Mouse (Mus musculus): ENCODE data around the gene Olfr12.

Olfr12 gene

DNA sequence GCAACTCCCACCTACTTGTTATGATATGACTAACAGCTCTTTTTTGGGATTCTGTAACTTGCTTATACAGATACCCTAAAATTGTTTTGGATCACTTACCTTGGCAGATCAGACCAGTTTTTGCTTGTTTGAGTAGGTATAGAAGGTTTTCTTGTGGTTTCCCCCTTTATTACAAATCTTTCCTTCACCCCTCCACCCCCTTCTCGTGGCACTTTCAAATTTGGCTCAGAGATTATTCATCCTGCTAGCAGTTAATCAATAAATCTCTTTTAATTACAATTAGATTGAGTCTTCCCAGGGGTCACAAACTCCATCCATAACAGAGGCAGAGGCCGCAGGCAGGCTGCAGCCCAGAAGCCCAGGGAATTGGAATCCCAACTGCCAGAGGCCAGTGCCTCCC is at the start of gene Olfr12:
TSS of gene Olfr12 (plus strand) at position 301 of the 400 bp plus-strand sequence.
- no peak for DNase-seq

DNA sequence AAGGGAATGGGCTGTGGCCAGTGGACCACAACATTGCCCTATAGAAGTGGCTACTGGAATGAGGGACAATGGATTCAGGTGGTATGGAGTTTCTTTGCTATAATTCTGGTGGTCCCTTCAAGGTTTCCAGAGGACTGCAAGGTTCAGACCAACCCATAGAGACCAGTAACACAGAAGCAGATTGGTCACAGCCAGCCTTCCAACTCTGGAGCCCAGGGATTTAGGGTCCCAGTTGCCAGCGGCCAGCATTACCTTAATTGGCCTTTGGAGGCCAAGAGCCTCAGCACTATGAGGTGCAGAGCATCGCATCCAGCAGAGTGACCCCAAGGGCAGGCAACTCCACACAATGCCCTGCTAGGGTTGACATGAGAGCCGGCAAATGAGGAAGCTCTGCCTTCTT is 46.6 kb upstream of the Olfr12 start, which contains the start of gene Olfr1413:
TSS of gene Olfr1413 (plus strand) at position 301 of the 400 bp plus-strand sequence.
- DNase-seq, result no peak

DNA sequence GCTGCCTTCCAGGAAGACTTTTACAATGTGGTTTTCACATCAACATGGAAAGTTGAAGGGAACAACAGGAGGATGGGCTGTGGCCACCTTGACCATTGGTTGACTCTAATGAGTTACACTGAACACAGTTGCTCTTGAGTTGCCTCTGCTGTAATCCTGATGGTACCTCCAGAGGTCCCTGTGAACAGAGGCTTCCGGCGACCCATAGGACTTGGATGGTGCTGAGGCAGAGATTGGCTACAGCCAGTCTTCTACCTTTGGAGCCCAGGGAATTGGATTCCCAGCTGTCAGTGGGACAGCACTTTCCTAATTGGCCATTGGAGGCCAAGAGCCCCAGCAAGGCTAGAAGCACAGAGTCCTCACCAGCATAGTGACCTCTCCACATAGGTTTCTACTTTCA is 32.1 kb upstream of the Olfr12 start, which contains the start of gene Olfr1412:
TSS of gene Olfr1412 (plus strand) at position 301 of the 400 bp plus-strand sequence.
- no peak for DNase-seq

DNA sequence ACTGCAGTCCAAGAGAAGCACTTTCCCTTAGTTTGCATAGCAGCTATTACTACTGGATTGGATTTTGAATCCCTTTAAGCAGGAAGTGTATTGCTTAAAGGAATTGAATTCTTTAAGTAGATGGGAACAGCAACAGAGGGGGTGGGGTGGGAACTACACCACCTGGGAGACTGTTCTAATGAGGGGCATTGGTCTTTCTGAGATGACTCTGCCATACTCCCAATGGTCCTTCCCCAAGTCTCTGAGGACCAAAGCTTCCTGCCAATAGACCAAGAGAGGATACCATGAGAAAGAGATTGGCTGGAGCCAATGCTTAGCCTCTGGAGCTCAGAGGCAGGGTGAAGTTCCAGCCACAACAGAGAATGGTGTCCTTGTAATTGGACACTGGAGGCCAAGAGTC is 23.5 kb upstream of the Olfr12 start, which contains the start of gene Olfr1411:
TSS of gene Olfr1411 (plus strand) at position 301 of the 400 bp plus-strand sequence.
- DNase-seq, result no peak

DNA sequence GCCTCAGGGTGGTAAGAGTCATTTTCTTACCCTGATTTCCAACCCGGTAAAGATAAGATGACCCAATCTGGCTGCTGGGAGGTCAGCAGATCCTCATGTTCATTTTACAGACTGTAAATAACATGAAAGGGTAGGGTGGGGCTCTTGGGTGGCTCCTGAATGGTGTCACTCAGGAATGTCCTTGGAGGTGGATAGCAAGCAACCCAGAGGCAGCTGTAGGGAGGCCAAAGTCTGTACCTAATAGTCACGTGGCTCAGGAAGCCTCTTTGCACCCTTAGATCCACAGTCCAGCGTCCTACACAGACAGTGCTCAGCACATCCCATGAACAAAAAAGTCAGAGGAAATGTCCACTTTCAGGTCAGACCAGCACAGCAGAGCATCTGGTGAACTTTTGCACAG is 21.6 kb upstream of the Olfr12 start:
- DNase-seq, result no peak

DNA sequence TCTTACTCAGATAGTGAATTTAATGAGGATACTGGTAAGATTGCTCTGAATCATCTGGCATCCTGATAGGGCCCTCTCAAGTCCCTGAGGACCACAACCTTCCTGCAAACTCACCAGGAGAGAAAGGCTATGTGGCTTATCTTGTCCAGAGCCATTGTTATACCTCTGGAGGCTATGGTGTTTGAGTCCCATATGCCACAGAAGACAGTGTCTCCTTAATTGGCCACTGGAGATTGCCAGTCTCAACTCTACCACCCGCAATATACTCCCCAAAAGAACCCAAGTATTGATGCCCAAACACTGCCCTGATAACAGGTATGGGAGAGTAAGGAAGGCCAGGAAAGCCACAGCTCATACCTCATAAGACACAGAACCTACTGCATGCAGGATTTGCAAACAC is 12.1 kb upstream of the Olfr12 start, which contains the start of gene Olfr1410:
TSS of gene Olfr1410 (plus strand) at position 301 of the 400 bp plus-strand sequence.
- no peak for DNase-seq

DNA sequence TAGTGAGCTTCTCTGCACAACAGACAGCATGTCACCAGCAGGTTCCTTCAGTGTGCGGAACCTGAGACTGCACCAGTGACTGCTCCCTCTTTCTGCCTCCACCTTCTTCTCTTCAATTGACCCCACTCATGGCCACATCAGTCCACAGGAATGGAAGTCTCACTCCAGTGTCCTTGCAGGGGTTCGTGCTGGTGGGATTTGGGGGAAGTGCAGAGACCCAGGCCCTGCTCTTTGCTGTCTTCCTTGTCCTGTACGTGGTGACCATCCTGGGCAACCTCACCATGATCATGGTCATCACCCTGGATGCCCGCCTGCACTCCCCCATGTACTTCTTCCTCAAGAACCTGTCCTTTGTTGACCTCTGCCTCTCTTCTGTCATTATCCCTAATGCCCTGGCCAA is 9.9 kb upstream of the Olfr12 start:
- DNase-seq, result no peak

DNA sequence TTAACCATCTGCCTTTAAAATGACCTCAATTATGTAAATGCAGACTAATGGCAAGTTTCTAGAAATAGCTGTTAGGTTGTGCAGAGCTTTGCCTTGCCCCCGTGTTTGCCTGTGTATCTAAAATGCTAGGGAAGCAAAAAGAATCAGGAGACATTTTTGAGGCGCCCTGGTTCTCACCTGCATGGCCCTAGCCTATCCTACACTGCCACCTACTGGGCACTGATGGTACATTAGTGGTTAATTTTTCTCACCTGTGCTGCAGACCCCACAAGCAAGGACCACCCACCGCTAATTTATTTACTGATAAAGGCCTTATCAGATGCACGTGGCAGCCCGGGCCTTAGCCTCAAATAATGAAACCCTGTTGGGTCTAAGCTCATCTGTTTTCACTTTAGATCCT is 6.6 kb upstream of the Olfr12 start:
- peak; percentile 62 for DNase-seq

DNA sequence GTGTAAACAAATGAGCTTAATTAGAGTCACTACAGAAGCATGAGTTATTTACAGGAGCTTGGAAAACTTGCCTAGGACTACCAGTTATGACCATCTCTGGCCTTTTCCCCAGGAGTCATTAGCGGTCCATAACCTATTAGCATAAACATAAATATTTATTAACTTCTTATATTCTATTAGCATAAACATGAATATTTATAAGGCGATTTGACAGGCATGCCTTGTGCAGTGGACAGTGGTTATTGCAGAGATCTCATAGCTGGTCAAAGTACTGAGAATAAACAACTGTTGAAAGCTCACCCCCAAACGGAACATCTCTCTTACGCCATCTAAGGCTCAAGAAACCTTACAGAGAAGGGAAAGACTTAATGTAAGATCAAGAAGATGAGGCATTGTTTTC is 4.4 kb upstream of the Olfr12 start:
- DNase-seq, result no peak

DNA sequence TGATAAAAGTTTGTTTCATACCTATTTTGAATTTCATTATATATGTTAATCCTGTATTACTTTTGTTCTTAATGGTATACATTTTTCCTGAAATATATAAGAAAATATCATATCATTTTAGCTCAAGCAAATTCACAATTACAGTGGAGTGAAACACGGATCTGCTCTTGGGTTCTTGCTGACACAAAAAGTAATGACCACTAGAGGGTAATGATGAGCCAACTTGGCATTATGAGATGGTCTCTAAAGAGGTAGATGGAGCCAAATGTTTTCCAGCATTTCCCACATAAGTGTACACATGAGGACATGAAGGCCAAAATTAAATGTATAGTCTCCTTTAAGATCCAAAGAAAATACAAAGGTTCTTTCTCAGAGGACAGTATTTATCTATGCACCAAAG is 3.1 kb upstream of the Olfr12 start:
- no peak for DNase-seq

DNA sequence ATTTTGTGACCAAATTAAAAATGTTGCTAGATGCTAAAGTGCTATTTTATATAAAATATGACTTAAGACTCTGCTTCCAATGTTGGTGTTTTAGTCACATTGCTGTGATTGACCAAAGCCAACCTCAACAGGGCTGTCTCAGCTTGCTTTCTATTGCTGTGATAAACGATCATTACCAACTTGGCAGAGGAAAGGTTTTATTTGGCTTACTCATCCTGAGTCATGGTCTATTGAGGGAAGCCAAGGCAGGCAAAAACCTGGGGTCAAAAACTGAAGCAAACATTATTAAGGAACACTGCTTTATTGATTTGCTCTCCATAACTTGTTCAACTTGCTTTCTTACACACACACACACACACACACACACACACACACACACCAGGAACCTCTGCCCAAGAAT is 1.5 kb upstream of the Olfr12 start:
- DNase-seq, result no peak

DNA sequence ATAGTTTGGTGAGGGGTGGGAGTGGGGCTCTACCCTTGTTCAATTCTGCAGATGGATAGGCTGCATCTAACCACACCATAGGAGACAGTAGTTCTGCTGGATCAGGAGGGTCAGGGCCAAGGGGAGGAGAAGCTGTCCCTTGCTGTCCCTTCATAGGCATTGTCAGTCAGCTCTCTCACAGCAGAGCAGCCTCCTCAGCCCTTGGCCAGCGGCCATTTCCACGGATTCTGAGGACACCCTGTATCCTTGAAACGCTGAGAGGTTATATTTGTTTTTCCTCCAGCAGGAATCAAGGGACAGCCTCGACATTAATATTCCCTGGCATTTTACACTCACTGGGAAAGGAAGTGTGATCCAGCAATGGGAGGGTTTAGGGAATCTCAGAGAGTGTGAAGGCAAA is 772 bp downstream of the Olfr12 start:
- DNase-seq, result no peak

DNA sequence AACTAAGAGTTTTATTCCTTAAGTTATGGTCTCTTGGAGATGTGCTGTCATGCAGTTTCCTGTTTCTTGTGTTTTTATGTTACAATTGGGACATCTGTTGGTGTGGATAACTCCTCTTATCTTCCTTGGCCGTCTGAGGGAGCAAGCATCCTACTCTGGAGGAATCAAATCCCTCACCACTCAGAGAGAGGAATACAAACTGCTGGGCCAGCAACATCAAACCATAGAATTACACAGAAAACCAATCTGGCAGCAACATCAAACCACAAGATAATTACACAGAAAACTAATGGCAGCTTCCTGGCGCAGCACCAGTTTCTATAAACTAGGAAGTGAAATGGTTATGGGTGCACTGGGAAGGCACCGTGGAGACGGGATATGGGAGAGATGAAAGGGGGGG is 10.6 kb downstream of the Olfr12 start:
- no peak for DNase-seq

DNA sequence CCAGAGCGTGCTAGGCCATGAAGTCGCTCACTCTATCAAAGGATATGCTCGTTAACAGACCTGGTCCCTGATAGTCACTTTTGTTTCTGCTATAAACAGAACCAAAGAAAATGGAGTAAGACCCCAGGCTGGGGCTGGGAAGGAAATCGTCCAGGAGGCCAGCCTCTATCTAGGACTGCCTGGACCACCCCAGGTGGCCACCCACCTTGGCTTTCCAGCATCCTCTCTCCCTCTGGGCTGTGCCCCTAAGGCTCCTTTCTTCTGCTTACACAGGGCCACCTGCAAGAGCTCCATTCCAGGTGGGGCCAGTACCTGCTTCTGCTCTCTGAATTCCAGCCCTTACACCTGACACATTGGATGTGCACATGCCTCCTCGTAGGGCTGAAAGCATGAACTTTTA is 14.6 kb downstream of the Olfr12 start:
- no peak for DNase-seq

DNA sequence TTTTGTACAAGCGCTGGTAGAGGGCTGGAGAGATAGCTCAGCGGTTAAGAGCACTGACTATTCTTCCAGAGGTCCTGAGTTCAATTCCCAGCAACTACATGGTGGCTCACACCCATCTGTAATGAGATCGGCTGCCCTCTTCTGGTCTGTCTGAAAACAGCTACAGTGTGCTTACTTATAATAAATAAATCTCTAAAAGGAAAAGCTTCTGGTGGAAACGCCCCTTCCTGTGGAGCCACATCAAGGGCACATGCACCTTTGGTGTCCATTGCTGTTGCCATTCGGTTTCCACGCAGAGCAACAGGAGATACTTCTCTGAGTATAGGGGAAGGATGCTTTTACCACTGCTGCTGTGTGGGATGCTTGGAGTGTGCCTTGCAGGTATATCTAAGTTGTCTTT is 15.4 kb downstream of the Olfr12 start:
- DNase-seq, result no peak

DNA sequence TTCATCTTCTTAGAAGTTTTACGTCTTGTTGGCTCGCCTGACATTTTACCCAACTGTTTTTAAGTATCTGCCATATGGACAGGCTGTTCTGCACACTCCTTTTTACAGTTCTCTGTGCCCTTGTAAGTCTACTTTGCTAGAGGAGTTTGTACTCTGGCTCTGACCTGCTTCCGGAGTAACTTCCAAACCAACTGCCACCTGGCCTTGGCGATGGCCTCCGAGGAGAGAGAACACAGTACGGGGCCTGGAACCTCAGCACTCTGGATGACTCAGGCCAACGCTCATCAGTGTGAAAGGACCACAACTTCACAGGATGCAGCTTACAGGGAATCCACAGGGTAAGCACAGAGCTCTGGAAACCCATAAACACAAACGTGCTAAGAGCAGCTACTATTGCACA is 16.1 kb downstream of the Olfr12 start:
- no peak for DNase-seq

DNA sequence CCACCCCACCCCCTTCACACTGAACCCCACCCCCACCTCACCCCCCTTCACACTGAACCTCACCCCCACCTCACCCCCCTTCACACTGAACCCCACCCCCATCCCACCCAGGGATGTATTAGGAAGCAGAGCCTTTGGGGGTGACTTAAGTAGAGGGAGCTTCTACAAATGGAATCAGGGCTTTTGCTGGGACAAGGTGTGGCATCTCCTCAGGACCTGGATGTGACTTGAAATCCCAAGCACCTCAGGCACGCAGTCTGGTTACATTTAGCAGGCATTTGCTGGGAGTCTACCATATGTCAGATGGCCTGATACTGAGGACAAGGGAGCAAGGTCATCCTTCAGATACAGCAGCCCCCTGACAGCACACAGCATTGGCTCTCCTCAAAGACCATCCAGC is 17.0 kb downstream of the Olfr12 start:
- no peak for DNase-seq

DNA sequence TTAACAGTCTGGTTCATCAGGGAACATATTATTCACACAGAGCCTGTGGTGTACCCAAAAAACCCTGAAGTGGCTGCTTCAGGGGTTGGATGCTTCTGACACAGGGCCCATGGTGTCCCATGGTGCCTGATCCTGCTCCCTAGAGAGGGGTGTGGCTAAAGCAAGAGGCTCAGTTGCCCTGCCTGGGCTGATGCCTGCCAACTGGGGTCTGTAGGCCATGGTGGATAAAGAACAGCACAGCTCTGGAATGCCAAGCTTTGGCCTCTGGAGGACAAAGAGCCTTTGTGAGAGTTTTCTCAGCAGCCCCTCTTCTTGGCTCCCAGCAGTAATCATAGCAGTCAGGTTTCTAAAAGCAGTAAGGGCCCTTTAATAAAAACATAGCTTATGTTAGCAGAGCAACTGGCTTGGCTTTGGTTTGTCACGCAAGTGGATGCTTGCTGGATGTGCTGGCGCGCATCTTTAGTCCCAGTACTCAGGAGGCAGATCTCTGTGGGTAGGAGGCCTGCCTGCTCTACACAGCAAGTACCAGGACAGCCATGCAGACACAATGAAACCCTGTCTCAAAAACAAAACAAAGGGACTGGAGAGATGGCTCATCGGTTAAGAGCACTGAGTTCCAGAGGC is 17.5 kb downstream of the Olfr12 start:
- DNase-seq, result no peak

DNA sequence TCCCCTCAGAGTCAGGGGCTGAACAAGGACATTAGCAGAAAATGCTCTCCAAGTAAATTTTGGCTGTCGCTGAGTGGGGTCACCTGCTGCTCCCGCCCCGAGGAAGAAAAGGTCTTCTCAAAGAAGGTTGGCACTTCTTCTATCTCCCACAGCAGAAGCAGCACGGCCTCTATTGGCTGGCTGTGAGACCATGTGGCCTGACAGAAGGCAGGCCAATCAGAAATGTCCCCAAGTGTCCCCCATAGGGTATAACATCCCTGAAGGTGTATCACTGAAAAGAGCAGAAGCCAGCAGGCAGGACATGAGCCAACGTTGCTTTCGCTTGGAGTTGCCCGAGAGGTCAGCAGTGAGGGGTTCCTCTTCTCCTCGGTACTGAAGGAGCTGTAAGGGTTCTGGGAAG is 18.4 kb downstream of the Olfr12 start:
- no peak for DNase-seq

DNA sequence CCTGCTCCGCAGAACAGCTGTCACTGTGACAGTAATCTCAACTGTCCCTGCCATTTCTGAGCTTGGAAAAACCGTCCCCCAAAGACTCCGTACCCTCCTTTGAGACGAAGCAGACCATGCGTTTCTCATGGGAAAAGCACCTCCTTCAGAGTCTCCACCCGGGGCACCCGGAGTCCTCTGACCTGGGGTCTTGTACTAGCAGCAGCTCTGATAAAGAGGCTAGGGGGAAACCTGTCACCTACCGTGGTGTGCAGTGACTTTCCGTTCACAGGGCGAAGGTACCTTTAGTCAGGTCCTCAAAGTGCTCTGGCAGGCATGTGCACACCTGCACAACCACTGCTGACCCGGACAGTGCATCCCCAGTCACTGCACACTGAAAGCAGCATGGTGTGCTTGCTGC is 19.1 kb downstream of the Olfr12 start:
- DNase-seq, result no peak

DNA sequence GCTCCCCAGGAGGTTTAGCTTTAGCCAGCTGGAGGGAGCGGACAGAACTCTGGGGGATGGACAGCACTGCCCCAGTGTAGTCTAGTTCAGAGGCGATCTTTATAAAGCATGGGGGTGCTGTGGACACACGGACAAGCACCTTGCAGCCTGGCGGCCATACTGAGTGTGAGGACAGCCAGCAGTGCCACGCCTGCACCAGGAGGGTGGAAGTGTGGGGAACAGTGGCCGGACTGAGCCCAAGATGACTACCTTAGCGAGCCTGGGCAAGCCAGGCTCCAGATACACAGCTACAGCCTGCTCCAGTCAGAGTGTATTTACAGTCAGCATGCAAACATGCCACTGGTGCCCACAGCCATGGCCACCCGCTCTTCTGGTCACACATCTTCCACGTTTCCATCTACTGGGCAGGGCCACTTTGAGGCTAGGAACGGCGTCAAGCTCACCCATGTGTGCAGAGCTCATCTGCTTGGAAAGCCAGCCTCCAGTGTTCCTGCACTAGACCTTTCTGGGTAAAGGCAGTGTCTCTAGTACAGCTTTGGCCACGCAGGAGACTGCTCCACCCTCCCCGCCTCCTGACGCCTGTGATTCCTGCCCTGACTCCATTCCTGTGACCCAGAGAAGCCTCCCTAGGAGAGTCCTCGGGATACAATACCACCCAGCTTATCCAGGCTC is 20.0 kb downstream of the Olfr12 start:
- DNase-seq, result no peak

DNA sequence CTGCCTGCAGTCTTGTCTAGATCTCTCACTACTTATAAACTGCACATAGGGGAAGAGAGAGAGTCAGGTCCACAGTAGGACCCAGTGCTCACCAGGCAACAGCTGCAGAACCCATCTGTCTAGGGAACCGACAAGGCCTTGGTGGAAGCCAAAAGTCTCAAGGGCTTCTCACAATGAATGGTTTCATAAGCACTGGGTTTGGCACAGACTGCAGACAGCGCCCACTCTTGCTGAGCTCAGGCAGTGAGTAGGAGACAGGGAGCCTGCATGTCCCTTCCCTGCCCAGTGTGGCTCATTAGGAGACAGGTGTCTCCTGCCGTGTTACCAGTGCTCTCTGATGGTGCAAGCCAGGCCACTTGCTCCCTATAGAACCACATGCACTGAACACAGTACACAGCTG is 20.6 kb downstream of the Olfr12 start:
- no peak for DNase-seq

DNA sequence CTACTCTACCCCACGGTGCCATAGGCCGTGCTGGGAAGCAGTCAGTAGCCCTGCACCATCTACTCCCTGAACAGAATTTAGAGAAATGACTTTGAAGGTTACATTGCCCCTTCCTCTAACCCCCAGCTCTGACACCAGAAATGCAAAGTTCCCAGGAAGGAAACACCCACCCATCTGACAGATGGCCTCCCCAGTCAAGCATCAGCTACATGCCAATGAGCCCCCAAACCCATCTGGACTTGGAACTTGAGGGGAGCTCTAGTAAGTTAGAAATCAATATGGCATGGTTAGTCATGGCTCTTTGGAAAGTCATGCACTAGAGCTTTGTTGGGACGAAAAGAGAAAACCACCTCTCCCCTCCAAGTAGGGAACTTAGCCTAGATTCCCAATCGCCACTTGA is 21.1 kb downstream of the Olfr12 start:
- no peak for DNase-seq

DNA sequence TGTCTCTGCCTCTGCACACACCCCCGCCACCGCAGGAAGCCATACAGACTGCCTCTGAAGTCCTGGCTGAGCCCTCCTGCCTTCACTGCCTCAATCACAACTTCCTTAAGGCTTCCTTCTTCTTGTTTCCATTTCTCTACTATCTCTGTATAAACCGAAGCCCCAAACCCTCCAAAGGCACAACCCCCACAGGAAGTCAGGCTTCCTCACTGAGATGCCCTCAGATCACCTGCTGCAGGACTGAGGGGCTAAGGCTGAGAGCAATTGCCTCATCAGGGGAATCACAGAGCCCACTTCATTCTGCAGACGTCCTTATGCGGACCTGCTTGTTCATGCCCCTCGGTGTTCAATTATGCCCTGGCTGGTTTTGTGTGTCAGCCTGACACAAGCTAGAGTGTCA is 22.8 kb downstream of the Olfr12 start:
- DNase-seq, result no peak

All from right cerebral cortex, postnatal 4 days (tissue).